Mouse (Mus musculus): ENCODE data around the gene Magea4.

Gene Magea4

GRCm38 (mm10) chrX:72221717-72222116 is at the start of gene Magea4:
TSS of gene Magea4 (plus strand) at chrX:72222017.
- no peak for DNase-seq (ENCODE audit: low spot score)

DNA sequence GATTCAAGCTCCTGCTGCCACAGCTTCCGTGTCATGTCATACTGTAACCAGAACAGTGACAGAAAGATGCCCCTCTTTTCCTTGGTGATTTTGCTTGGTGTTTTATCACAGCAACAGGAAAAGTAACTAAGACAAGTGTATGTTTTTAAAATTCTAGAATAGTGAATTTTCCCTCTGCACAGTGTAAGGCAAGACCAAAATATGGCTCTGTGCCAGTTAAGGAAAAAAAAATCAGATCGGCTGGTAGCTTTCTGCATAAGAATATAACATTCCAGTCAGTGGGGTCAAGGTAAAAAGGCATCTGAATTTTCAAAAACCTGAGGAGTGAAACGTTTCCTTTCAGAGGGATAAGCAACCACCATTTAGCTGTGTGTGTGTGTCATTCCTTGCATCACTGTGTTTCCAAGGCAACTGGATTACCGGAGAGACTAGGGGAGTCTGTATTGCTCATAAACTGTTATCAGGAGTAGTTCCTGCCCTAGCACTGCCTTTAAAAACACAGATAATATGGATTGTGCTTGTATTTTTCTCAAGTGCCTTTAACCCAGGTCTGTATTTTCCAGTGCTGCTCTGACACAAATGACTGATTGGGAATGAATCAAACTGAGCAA is 18.8 kb upstream of the Magea4 start:
- no peak for DNase-seq (ENCODE audit: low spot score)

- peak; percentile 39 for DNase-seq (ENCODE audit: low spot score)
Measured at GRCm38 (mm10) chrX:72270637-72271036, 48.8 kb downstream of the Magea4 start.
